Mouse (Mus musculus) midbrain, embryonic 11.5 days (tissue): Measurements from ENCODE around the gene Zg16. TPM values are rescaled to one million over a fixed set of nuclear protein-coding genes. Genes with fewer than 3 reads are reported as not detected.
"Not testable (repeated sequence)": the region's sequence is repeated elsewhere in the genome, so short reads cannot be mapped to it uniquely, and the experiment has no call there.

Source experiments
- ATAC-seq: fragments of 200-750 bp; cut with Nextera tagmentation; 2 replicates; pipeline ENCODE4 v1.8.0; 2017; ENCODE audit warnings: moderate TSS enrichment, moderate library complexity; ENCODE audit not compliant: low FRiP score
- DNase-seq: peaks from one replicate; pipeline ENCODE4 v3.0.0; 2015; ENCODE audit warnings: low spot score; ENCODE audit errors: missing footprints
- H3K27ac ChIP-seq: fragments of 300-500 bp; sonication (generic); 2 replicates; pipeline ENCODE4 v1.5.1; 2014; ENCODE audit warnings: low read depth, low read length
- H3K27me3 ChIP-seq: fragments of 300-500 bp; sonication (generic); 2 replicates; pipeline ENCODE4 v1.6.1; 2014; ENCODE audit warnings: mild to moderate bottlenecking, low read length, moderate library complexity, mixed read lengths; ENCODE audit not compliant: control insufficient read depth, insufficient read depth
- H3K36me3 ChIP-seq: fragments of 300-500 bp; sonication (generic); 2 replicates; pipeline ENCODE4 v1.6.1; 2014; ENCODE audit warnings: mild to moderate bottlenecking, low read length, moderate library complexity, mixed read lengths; ENCODE audit not compliant: control insufficient read depth, insufficient read depth
- H3K4me1 ChIP-seq: fragments of 300-500 bp; sonication (generic); 2 replicates; pipeline ENCODE4 v1.6.1; 2014; ENCODE audit warnings: low read length; ENCODE audit not compliant: control insufficient read depth, insufficient read depth
- H3K4me2 ChIP-seq: fragments of 300-500 bp; sonication (generic); 2 replicates; pipeline ENCODE4 v1.6.1; 2014; ENCODE audit warnings: mild to moderate bottlenecking, moderate library complexity
- H3K4me3 ChIP-seq: fragments of 300-500 bp; sonication (generic); 2 replicates; pipeline ENCODE4 v1.5.1; 2014; ENCODE audit warnings: low read depth, low read length
- H3K9ac ChIP-seq: fragments of 300-500 bp; sonication (generic); 2 replicates; pipeline ENCODE4 v1.6.1; 2014; ENCODE audit warnings: low read length
- H3K9me3 ChIP-seq: fragments of 300-500 bp; sonication (generic); 2 replicates; pipeline ENCODE4 v1.6.1; 2016; ENCODE audit warnings: low read length; ENCODE audit not compliant: control insufficient read depth
- WGBS: fragments of 180-500 bp; shearing (Covaris S2); extraction: QIAGEN DNeasy Blood & Tissue Kit; methylation state at CpG from one replicate; pipeline ENCODE4 v1.1.7; 2014; 5-methylcytosine and 5-hydroxymethylcytosine counted together
- polyA plus RNA-seq: library from polyadenylated mRNA; unstranded; fragments of >200 nt; fragmentation: Nextera tagmentation; extraction: Ambion mirVana; gene quantifications from 2 replicates; pipeline ENCODE4 v1.2.1, GENCODE M21; 2014

Zg16 gene
- polyA plus RNA-seq = not detected in 2 replicates

DNA sequence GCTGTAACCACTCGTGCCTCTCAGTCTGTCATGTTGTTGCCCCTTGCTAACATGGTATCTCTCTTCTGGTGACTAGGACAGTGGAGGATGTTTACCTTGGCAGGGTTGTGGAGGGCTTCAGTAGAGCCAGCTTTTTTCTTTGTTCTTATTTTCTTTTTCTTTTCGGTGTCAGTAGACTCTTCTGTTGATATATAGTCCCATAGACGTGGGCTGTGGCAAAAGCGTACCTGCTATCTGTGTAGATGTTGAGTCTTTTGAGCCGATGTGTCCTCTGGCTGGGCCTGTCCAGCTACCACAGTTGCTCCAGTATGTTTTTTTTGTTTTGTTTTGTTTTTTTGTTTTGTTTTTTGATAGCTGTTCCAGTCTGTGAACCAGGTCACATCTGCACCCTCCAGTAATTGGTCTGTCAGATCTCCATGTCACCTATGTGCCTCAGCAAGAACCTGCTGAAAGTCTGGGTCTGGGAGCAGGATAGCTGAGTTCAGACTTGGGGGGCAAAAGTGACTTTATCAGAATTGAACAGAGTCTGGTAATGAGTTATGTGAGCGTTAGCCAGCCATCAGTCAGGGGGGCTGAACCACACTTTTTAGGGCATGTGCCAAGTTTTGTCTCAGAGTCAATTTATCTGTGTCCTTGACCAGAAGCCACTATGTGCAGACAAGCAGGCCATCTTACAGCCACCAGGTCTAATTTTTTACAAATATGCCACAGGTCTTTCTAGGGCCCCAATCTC is at the start of gene Zg16:
TSS of gene Zg16 (minus strand) at position 51 of the 733 bp plus-strand sequence.
- not testable (repeated sequence) for H3K27ac ChIP-seq, H3K9me3 ChIP-seq, H3K4me3 ChIP-seq, H3K9ac ChIP-seq, H3K4me2 ChIP-seq, DNase-seq, ATAC-seq, H3K27me3 ChIP-seq, H3K36me3 ChIP-seq, H3K4me1 ChIP-seq
- WGBS = 88% methylated on average over 6 of the region's 6 CpGs

DNA sequence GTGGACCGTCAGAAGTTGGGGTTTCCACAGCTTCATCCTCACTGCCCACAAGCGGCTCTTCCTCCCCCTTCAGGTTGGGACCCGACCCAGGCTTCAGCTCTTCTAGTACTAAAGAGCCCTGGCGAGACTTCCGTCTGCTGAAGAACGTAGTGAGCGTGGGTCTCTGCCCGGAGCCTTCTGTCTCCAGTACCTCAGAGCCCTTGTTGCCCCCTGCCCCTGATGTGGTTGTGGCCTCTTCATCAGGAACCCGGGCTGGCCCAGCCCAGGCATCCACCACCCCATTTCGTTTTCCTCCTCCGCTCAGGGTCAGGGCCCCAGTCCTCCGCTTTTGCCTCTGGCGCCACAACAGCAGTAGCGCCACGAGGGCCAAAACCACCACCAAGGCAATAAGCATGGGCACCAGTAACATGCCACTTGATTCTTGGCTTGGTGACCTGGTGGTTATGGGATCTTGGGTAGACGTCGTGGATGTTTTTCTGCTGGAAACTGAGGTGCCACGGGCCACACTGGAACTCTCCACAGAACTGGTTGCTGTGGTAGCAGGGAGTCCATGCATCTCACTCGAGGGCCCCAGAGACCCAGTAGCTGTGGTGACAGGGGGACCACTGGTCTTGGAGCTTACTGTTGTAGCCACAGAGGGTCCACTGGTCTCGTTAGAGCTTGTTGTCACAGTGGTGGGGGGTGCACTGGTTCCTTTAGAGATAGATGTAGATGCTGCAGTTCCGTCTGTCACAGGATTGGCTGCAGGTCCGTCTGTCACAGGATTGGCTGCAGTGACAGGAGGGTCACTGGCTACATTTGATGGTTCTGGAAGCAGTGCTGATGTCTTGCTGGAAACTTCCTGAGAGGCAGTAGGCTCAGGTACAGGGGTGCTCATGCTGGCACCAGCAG is 49.3 kb upstream of the Zg16 start:
- no peak overlapping the region for H3K27ac ChIP-seq
- H3K4me3 ChIP-seq = no peak overlapping the region
- no peak overlapping the region for H3K9ac ChIP-seq
- no peak overlapping the region for H3K4me2 ChIP-seq
- ATAC-seq = no peak
- H3K27me3 ChIP-seq = no peaks in the 10 kb centered on the region
- DNase-seq = peak; percentile 57
- no peaks in the 10 kb centered on the region for H3K36me3 ChIP-seq
- no peaks in the 10 kb centered on the region for H3K9me3 ChIP-seq
- no peaks in the 10 kb centered on the region for H3K4me1 ChIP-seq
- WGBS = 87% methylated on average over 22 of the region's 22 CpGs

DNA sequence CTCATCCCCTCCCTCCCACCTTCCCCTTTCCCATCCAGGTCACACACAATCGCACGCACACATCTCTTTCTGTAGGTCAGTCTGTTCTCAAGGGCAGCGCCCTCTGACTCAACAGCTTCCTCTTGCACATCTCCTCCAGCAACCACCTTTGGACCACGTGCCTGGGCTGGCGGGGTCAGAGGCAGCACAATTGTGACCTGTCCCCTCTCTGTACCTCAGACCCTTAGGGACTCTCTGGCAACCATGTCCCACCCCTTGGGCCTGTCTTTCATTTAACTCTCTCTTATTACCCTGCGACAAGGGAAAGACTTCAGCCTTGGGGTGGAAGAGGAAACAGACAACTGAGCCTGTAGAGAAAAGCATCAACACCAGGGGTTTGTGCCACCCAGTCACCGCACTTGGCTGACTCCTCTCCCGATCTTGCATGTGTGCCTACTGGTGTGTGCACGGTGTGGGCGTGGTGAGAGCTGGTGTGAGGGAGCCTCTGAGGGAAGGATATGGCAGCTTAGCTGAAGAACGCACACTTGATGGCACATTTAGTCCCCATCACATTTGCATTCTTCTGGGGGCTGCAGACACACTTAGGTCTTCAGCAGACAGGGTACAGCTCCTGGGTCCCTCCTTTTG is 47.8 kb upstream of the Zg16 start:
- 91% methylated on average over 11 of the region's 11 CpGs for WGBS
- Histone ChIP-seq H3K9ac (no peak overlapping the region), H3K36me3 (no peaks in the 10 kb centered on the region), H3K4me3 (no peak overlapping the region), H3K9me3 (no peaks in the 10 kb centered on the region), H3K27me3 (no peaks in the 10 kb centered on the region), H3K4me1 (no peaks in the 10 kb centered on the region), H3K4me2 (no peak overlapping the region), H3K27ac (no peak overlapping the region)
- peak; percentile 53 for DNase-seq
- ATAC-seq = no peak

- Histone ChIP-seq H3K27ac (no peak overlapping the region), H3K4me1 (no peaks in the 10 kb centered on the region), H3K36me3 (no peaks in the 10 kb centered on the region), H3K27me3 (no peaks in the 10 kb centered on the region), H3K9ac (no peak overlapping the region), H3K4me2 (no peak overlapping the region), H3K4me3 (no peak overlapping the region), H3K9me3 (no peaks in the 10 kb centered on the region)
- peak; percentile 68 for DNase-seq
- WGBS = 44% methylated on average over 5 of the region's 5 CpGs
- ATAC-seq = no peak
These were observed 46.0 kb upstream of the Zg16 start for GRCm38 (mm10) chr7:127133125-127133524.

- H3K9me3 ChIP-seq = no peaks in the 10 kb centered on the region
- no peak overlapping the region for H3K27ac ChIP-seq
- H3K36me3 ChIP-seq = no peaks in the 10 kb centered on the region
- no peak overlapping the region for H3K9ac ChIP-seq
- DNase-seq (peak; percentile 87), ATAC-seq (no peak)
- no peaks in the 10 kb centered on the region for H3K4me1 ChIP-seq
- no peak overlapping the region for H3K4me2 ChIP-seq
- no peaks in the 10 kb centered on the region for H3K27me3 ChIP-seq
- 26% methylated on average over 4 of the region's 4 CpGs for WGBS
- no peak overlapping the region for H3K4me3 ChIP-seq
These were observed 42.5 kb upstream of the Zg16 start for GRCm38 (mm10) chr7:127129638-127130037.

GRCm38 (mm10) chr7:127121911-127122270 is 34.8 kb upstream of the Zg16 start, which contains the start of gene Qprt:
Qprt (minus strand) TSS chr7:127122226.
- no peak for ATAC-seq
- H3K27ac ChIP-seq = no peak within 1 kb of the TSS
- no peaks in the 10 kb centered on the region; the same call in 1 of the 2 replicates for H3K27me3 ChIP-seq
- H3K9me3 ChIP-seq = no peaks in the 10 kb centered on the region
- WGBS = 2% methylated on average over 7 of the region's 7 CpGs
- H3K36me3 ChIP-seq = no peaks in the 10 kb centered on the region
- peak within 1 kb of the TSS; percentile 37 for H3K4me2 ChIP-seq
- H3K4me3 ChIP-seq = peak within 1 kb of the TSS; percentile 2; the same call in 1 of the 2 replicates
- H3K4me1 ChIP-seq = peaks cover 6% of the 10 kb centered on the region; the same call in 1 of the 2 replicates
- peak within 1 kb of the TSS; percentile 36 for H3K9ac ChIP-seq
- no peak for DNase-seq

DNA sequence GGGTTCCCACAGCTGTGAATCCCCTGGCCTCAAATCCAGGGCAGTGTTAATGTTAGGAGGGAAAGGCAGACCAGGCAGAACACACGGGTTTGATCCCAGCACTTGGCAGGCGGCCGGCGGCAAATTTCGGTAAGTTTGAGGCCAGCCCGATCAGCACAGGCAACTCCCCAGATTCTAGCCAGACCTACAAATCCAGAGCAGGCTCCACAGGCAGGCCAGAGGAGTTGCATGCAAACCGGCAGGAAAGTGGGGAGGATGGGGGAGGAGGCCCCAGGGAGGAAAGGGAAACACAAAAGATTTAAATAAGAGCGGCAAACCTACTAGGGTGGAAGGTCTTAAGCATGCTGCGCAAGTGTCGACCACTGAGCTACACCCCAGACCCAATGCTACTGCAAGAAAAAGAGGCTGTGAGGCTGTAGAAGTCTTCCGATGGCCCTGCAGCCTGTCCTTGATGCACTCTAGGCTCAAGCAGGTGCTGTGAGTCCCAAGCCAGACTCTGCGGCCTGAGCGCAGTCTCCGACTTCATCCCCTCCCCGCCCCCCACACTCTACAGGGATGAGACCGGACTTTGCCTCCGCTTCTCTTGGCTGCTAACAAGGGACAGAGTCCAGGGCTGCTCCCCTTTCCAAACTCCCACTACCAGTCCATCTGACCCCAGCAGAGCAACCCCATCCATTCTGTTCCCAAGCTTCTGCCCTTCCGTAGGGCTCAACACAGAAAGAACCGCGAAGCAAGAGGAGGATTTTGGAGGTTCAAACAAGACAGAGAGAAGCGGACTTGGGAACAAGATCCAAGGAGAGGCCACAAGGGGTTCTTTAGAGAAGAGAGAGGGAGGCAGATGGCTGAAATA is 34.2 kb upstream of the Zg16 start:
- peak; percentile 95 for DNase-seq
- Histone ChIP-seq H3K4me3 (peak overlapping the region; percentile 2; the same call in 1 of the 2 replicates), H3K9ac (peak overlapping the region; percentile 36), H3K36me3 (no peaks in the 10 kb centered on the region), H3K4me1 (peaks cover 6% of the 10 kb centered on the region; the same call in 1 of the 2 replicates), H3K9me3 (no peaks in the 10 kb centered on the region), H3K4me2 (peak overlapping the region; percentile 37), H3K27ac (no peak overlapping the region), H3K27me3 (no peaks in the 10 kb centered on the region; the same call in 1 of the 2 replicates)
- peak; percentile 48 for ATAC-seq
- WGBS = 5% methylated on average over 21 of the region's 21 CpGs

- ATAC-seq (no peak), DNase-seq (no peak)
- Histone ChIP-seq H3K4me3 (no peak overlapping the region), H3K4me1 (peaks cover 6% of the 10 kb centered on the region; the same call in 1 of the 2 replicates), H3K27me3 (no peaks in the 10 kb centered on the region; the same call in 1 of the 2 replicates), H3K9ac (no peak overlapping the region), H3K9me3 (no peaks in the 10 kb centered on the region), H3K4me2 (no peak overlapping the region), H3K27ac (no peak overlapping the region), H3K36me3 (no peaks in the 10 kb centered on the region)
- WGBS = 43% methylated on average over 14 of the region's 14 CpGs
These were observed 31.7 kb upstream of the Zg16 start for GRCm38 (mm10) chr7:127118671-127119445.
